Mouse (Mus musculus): Measurements from ENCODE around the gene Maml1.

GRCm38 (mm10) chr11:50266997-50267396 is 25.1 kb downstream of the Maml1 start:
- TF ChIP-seq CTCF (IDR thresholded peaks at IDR 0.05; ENCODE audit: control insufficient read depth, insufficient read depth, low read length) (no peak), POLR2A (IDR thresholded peaks at IDR 0.05; ENCODE audit: borderline replicate concordance, control insufficient read depth, low read depth, low read length) (no peak)
